Mouse (Mus musculus) kidney, postnatal 10 days (tissue): ENCODE data around the gene Grik3.

ENCODE experiments used
- DNase-seq: peaks from one replicate; pipeline ENCODE4 v3.0.0; 2021; ENCODE audit warnings: mixed read lengths

The Grik3 gene

GRCm38 (mm10) chr4:125490661-125491504 lies at the start of gene Grik3:
Grik3 (plus strand) TSS chr4:125490700.
- DNase-seq = no peak

GRCm38 (mm10) chr4:125441821-125442220 lies 48.7 kb upstream of the Grik3 start:
- DNase-seq = no peak

GRCm38 (mm10) chr4:125444366-125444765 lies 46.1 kb upstream of the Grik3 start:
- DNase-seq = no peak

GRCm38 (mm10) chr4:125450602-125451321 lies 39.7 kb upstream of the Grik3 start:
- no peak for DNase-seq

GRCm38 (mm10) chr4:125451821-125452220 lies 38.7 kb upstream of the Grik3 start:
- no peak for DNase-seq

GRCm38 (mm10) chr4:125456506-125456905 lies 34.0 kb upstream of the Grik3 start:
- no peak for DNase-seq

- DNase-seq = peak; percentile 47
These were observed 33.1 kb upstream of the Grik3 start for GRCm38 (mm10) chr4:125457152-125458093.

GRCm38 (mm10) chr4:125459791-125460190 lies 30.7 kb upstream of the Grik3 start:
- no peak for DNase-seq

GRCm38 (mm10) chr4:125469711-125470372 lies 20.7 kb upstream of the Grik3 start:
- DNase-seq = no peak

GRCm38 (mm10) chr4:125474903-125475302 lies 15.6 kb upstream of the Grik3 start:
- no peak for DNase-seq

- DNase-seq = no peak
These were observed 12.4 kb upstream of the Grik3 start for GRCm38 (mm10) chr4:125478071-125478470.

GRCm38 (mm10) chr4:125481256-125481655 lies 9.2 kb upstream of the Grik3 start:
- DNase-seq = no peak

GRCm38 (mm10) chr4:125484131-125484530 lies 6.4 kb upstream of the Grik3 start:
- DNase-seq = no peak

GRCm38 (mm10) chr4:125485416-125486239 lies 4.9 kb upstream of the Grik3 start:
- DNase-seq = no peak

GRCm38 (mm10) chr4:125486616-125487015 lies 3.9 kb upstream of the Grik3 start:
- DNase-seq = no peak

- DNase-seq = no peak
These were observed 3.5 kb upstream of the Grik3 start for GRCm38 (mm10) chr4:125487031-125487430.

- no peak for DNase-seq
These were observed 1.5 kb upstream of the Grik3 start for GRCm38 (mm10) chr4:125488796-125489637.

- peak; percentile 50 for DNase-seq
These were observed 454 bp upstream of the Grik3 start for GRCm38 (mm10) chr4:125489901-125490590.

GRCm38 (mm10) chr4:125491505-125492121 lies 1.1 kb downstream of the Grik3 start:
- no peak for DNase-seq
